Mouse (Mus musculus): ENCODE data around the gene Stx19.

- no peak for TF ChIP-seq CTCF (IDR thresholded peaks at IDR 0.05; ENCODE audit: extremely low read depth, insufficient read depth, low read length)
- no peak for TF ChIP-seq POLR2A (IDR thresholded peaks at IDR 0.05; ENCODE audit: extremely low read depth, insufficient read depth, low read length)
These were observed 30.9 kb downstream of the Stx19 start for GRCm38 (mm10) chr16:62845341-62845740.
